ENCODE assay signal across 8 mouse cellular contexts in genomic region chr9:27192001-27192760, GRCm38 (mm10). TPM values are rescaled to one million over a fixed set of nuclear protein-coding genes. Genes with fewer than 3 reads are reported as not detected.
A peak's percentile ranks its signal among the peaks of the same experiment; 100 is the strongest.
DNase-seq lines count a peak whose midpoint lies in the region.

No protein-coding gene starts in this region.

- DNase-seq in adrenal gland, adult 2 months: peak; percentile 97
- peak; percentile 90 for DNase-seq in embryo, embryonic 11 days
- peak; percentile 90 for DNase-seq in gastrocnemius, postnatal 25 days
- DNase-seq in hindlimb bud, embryonic 11.5 days (ENCODE audit: extremely low spot score, low read depth, low spot score): peak; percentile 53
- DNase-seq in left cerebral cortex, adult 18-20 months (ENCODE audit: low spot score in 2 of 2): peak; percentile 84 to 91
- peak; percentile 90 for DNase-seq in lung, postnatal 25 days (ENCODE audit: low spot score)
- peak; percentile 89 for DNase-seq in retina, postnatal 1 day
- peak; percentile 80 to 85 for DNase-seq in urinary bladder, postnatal 4 days (ENCODE audit: low spot score in 2 of 2)

RNA-seq across cellular contexts. Expression of gene Jam3, which starts 37.0 kb away (rescaled TPM):
- total RNA-seq in adrenal gland, adult 2 months (2021): 10 to 100 TPM; 29.8 to 35.7 TPM
- polyA plus RNA-seq in adrenal gland, adult 2 months (2012; rRNA removed): 19.2 and 23.5 TPM in 2 replicates
- 1 to 10 TPM; 8.5 to 8.6 TPM for total RNA-seq in gastrocnemius, postnatal 25 days (2021)
- 10 to 100 TPM; 27.3 to 32.7 TPM for total RNA-seq in left cerebral cortex, adult 18-20 months (2021)

Comparison
In these comparisons a context has a peak if more than half of its experiments do, and no peak if none do; other contexts are left out.
1. Peak in every context shown above with its lines: DNase-seq.